Mouse (Mus musculus) A20 (cell line): ENCODE data around the gene Ppp1ca.

Source experiments
- DNase-seq: peaks from one replicate; pipeline ENCODE4 v3.0.0-alpha.2; 2011; ENCODE audit warnings: low read depth, low spot score

Gene Ppp1ca

GRCm38 (mm10) chr19:4154437-4155222 lies 37.2 kb upstream of the Ppp1ca start:
- peak; percentile 81 for DNase-seq

GRCm38 (mm10) chr19:4155223-4156072 lies 36.4 kb upstream of the Ppp1ca start:
- DNase-seq = peak; percentile 71

- DNase-seq = no peak
These were observed 35.7 kb upstream of the Ppp1ca start for GRCm38 (mm10) chr19:4156073-4156579.

GRCm38 (mm10) chr19:4156771-4157170 lies 35.1 kb upstream of the Ppp1ca start:
- no peak for DNase-seq

GRCm38 (mm10) chr19:4159049-4159448 lies 32.8 kb upstream of the Ppp1ca start:
- DNase-seq = no peak

- DNase-seq = peak; percentile 95
These were observed 29.0 kb upstream of the Ppp1ca start, which contains the start of gene Rps6kb2 for GRCm38 (mm10) chr19:4162646-4163542. Gene Rps6kb2 (minus strand): TSS chr19:4163354.

GRCm38 (mm10) chr19:4163543-4163887 lies 28.4 kb upstream of the Ppp1ca start:
- DNase-seq = no peak

- DNase-seq = no peak
These were observed 27.8 kb upstream of the Ppp1ca start for GRCm38 (mm10) chr19:4164100-4164499.

- DNase-seq = peak; percentile 34
These were observed 27.1 kb upstream of the Ppp1ca start for GRCm38 (mm10) chr19:4164721-4165120.

GRCm38 (mm10) chr19:4166678-4167476 lies 25.0 kb upstream of the Ppp1ca start:
- DNase-seq = no peak

- DNase-seq = peak; percentile 99
These were observed 22.5 kb upstream of the Ppp1ca start for GRCm38 (mm10) chr19:4169378-4169784.

- DNase-seq = no peak
These were observed 22.1 kb upstream of the Ppp1ca start for GRCm38 (mm10) chr19:4169810-4170209.

- no peak for DNase-seq
These were observed 21.0 kb upstream of the Ppp1ca start for GRCm38 (mm10) chr19:4170723-4171392.

- no peak for DNase-seq
These were observed 20.2 kb upstream of the Ppp1ca start for GRCm38 (mm10) chr19:4171393-4172290.

- no peak for DNase-seq
These were observed 18.9 kb upstream of the Ppp1ca start for GRCm38 (mm10) chr19:4172925-4173324.

GRCm38 (mm10) chr19:4175368-4175947 lies 16.4 kb upstream of the Ppp1ca start, which contains the start of gene Carns1:
Gene Carns1 (minus strand): TSS chr19:4175479.
- DNase-seq = no peak

GRCm38 (mm10) chr19:4180411-4180810 lies 11.5 kb upstream of the Ppp1ca start:
- no peak for DNase-seq

- DNase-seq = no peak
These were observed 10.0 kb upstream of the Ppp1ca start for GRCm38 (mm10) chr19:4181892-4182291.

GRCm38 (mm10) chr19:4183689-4184088 lies 8.2 kb upstream of the Ppp1ca start:
- DNase-seq = no peak
